Mouse (Mus musculus) stomach, embryonic 16.5 days (tissue): ENCODE measurements at regions not wholly inside any gene's neighbourhood (a gene's known extent, or its start where the extent isn't known, plus 50 kb on each side); places are given as distances from the start of the nearest gene placed in this dataset.

Experiments
- ATAC-seq: fragments of 200-750 bp; cut with Nextera tagmentation; 2 replicates; pipeline ENCODE4 v1.8.0; 2017; ENCODE audit warnings: moderate number of reproducible peaks, moderate TSS enrichment; ENCODE audit not compliant: insufficient read depth, low FRiP score
- H3K27ac ChIP-seq: fragments of 300-500 bp; sonication (generic); 2 replicates; pipeline ENCODE4 v1.5.1; 2014; ENCODE audit warnings: low read length
- H3K27me3 ChIP-seq: fragments of 300-500 bp; sonication (generic); 2 replicates; pipeline ENCODE4 v1.6.1; 2014; ENCODE audit warnings: low read length, control low read depth, mixed read lengths; ENCODE audit not compliant: control insufficient read depth, insufficient read depth
- H3K36me3 ChIP-seq: fragments of 300-500 bp; sonication (generic); 2 replicates; pipeline ENCODE4 v1.6.1; 2014; ENCODE audit warnings: low read length; ENCODE audit not compliant: control insufficient read depth, insufficient read depth
- H3K4me1 ChIP-seq: fragments of 300-500 bp; sonication (generic); 2 replicates; pipeline ENCODE4 v1.6.1; 2014; ENCODE audit warnings: low read length, control low read depth, mixed read lengths; ENCODE audit not compliant: control insufficient read depth, insufficient read depth
- H3K4me2 ChIP-seq: fragments of 300-500 bp; sonication (generic); 2 replicates; pipeline ENCODE4 v1.6.1; 2014; ENCODE audit warnings: low read depth, low read length, mixed read lengths
- H3K4me3 ChIP-seq: fragments of 300-500 bp; sonication (generic); replicated peaks from 2 replicates; pipeline ENCODE4 v1.5.1; 2014; ENCODE audit warnings: mild to moderate bottlenecking, low read length
- H3K9ac ChIP-seq: fragments of 300-500 bp; sonication (generic); 2 replicates; pipeline ENCODE4 v1.6.1; 2014; ENCODE audit warnings: low read length
- H3K9me3 ChIP-seq: fragments of 300-500 bp; sonication (generic); replicated peaks from 2 replicates; pipeline ENCODE4 v1.6.1; 2016; ENCODE audit warnings: low read length, control low read depth; ENCODE audit not compliant: control insufficient read depth
- WGBS: fragments of 180-500 bp; shearing (Covaris S2); extraction: QIAGEN DNeasy Blood & Tissue Kit; methylation state at CpG from one replicate; pipeline ENCODE4 v1.1.7; 2014; 5-methylcytosine and 5-hydroxymethylcytosine counted together

DNA sequence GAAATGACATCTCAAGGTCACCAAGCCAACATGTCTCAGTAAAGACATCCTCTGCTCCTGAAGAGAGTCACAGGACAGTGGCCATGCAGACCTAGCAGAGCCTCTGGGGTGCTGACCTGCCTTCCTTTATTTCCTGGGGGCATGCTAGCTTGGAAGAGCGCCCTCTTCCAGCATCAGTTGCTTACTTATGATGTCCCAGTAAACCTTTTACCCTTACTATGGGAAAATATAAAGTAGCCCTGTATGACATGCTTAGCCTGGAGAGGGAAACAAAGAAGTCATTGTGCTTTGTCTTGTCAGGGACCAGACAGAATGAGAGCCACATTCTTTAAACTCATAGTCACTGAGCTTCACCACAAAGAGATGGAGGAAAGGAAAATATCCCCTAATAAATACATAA lies 82.9 kb downstream of the Postn start:
- no peak overlapping the region for H3K4me3 ChIP-seq
- 48% methylated on average over 1 of the region's 1 CpGs for WGBS
- no peaks in the 10 kb centered on the region for H3K4me1 ChIP-seq
- no peak for ATAC-seq
- H3K27ac ChIP-seq, result no peak overlapping the region
- no peaks in the 10 kb centered on the region for H3K27me3 ChIP-seq
- no peak overlapping the region for H3K4me2 ChIP-seq
- H3K9me3 ChIP-seq, result no peaks in the 10 kb centered on the region
- H3K9ac ChIP-seq, result no peak overlapping the region
- H3K36me3 ChIP-seq, result no peaks in the 10 kb centered on the region

DNA sequence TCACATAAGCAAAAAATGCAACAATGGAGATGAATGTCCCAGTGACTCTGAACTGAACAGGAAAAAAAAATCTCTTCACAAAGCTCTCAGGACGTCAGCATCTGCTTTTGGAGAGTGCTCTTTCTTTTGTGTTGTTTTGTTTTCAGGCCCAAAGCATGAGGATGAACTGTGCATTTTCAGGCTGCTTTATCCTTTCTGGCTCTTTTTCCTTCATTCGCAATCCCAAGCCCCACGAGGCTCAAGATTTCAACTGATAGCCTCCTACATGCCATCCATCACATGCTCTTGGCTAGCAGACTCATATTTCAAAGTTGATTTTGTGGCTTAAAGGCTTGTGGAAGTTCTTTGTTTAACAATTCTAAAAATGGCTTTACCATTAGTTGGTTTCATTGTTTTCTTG lies 86.0 kb downstream of the Postn start:
- H3K9me3 ChIP-seq, result no peaks in the 10 kb centered on the region
- H3K36me3 ChIP-seq, result no peaks in the 10 kb centered on the region
- ATAC-seq, result no peak
- H3K27ac ChIP-seq, result no peak overlapping the region
- H3K4me2 ChIP-seq, result no peak overlapping the region
- H3K4me1 ChIP-seq, result no peaks in the 10 kb centered on the region
- no peak overlapping the region for H3K9ac ChIP-seq
- H3K4me3 ChIP-seq, result no peak overlapping the region
- WGBS, result 22% methylated on average over 3 of the region's 3 CpGs
- no peaks in the 10 kb centered on the region for H3K27me3 ChIP-seq

DNA sequence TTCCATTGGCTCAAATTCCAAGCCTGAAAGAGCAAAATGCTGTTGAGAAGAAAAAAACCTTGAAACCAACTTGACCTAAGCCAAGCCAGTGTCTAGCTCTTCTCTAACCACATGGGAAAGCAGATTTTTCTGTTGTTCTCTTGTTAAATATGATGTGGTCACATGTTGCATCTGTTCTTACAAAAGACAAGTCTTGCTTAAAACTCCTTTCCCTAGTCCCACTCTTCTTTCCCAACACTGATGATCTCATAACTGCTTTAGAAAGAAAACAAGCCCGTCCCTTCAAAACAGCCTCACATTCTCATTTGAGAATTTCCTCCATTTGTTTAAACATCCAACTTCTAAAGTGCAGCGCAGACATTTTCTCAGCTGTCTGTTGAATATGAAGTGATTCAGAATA lies 96.5 kb downstream of the Postn start:
- no peak overlapping the region for H3K4me3 ChIP-seq
- no peak overlapping the region for H3K4me2 ChIP-seq
- WGBS, result 70% methylated on average over 2 of the region's 2 CpGs
- H3K27ac ChIP-seq, result no peak overlapping the region
- no peaks in the 10 kb centered on the region for H3K36me3 ChIP-seq
- no peaks in the 10 kb centered on the region for H3K9me3 ChIP-seq
- no peaks in the 10 kb centered on the region for H3K27me3 ChIP-seq
- no peak overlapping the region for H3K9ac ChIP-seq
- ATAC-seq, result no peak
- H3K4me1 ChIP-seq, result no peaks in the 10 kb centered on the region

DNA sequence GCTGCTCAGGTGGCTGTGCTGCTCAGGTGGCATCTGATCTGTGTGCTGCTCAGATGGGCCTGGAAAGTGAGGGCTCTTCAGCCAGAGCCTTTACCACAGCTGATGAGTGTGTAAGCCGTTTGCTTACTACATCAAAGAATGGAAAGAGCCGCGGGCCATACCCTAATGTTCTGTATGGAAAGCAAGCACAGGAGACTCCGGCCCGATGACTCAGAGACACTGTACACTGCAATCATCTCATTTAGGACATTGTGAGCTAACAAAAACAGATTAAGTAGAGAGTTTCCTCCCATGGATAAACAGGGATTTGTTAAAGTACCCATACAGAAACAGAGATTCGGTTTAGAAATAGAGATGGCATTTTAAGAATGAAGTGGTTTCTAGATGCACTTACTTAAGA lies 100.5 kb downstream of the Postn start:
- no peak overlapping the region for H3K4me2 ChIP-seq
- WGBS, result 79% methylated on average over 6 of the region's 6 CpGs
- no peak for ATAC-seq
- H3K9me3 ChIP-seq, result no peaks in the 10 kb centered on the region
- no peaks in the 10 kb centered on the region for H3K4me1 ChIP-seq
- H3K27ac ChIP-seq, result no peak overlapping the region
- no peak overlapping the region for H3K9ac ChIP-seq
- H3K4me3 ChIP-seq, result no peak overlapping the region
- no peaks in the 10 kb centered on the region for H3K27me3 ChIP-seq
- no peaks in the 10 kb centered on the region for H3K36me3 ChIP-seq

DNA sequence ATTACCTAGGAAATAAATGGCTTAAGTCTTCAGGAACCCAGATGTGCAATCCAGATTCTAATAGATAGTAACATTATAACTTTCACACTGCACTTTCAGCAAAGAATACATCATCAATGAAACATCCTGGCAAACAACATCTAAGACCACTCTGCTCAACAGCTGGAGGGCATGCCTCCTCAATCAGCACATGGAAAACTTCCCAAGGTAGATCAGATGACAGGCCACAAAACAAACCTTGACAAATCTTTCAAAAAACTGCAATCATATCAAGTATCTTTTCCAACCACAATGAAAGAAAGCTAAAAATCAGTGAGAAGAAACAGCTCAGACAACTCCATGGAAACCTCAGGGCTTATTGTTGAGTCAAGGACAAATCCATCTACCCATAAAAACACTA lies 105.2 kb downstream of the Postn start:
- Histone ChIP-seq H3K27ac (no peak overlapping the region), H3K9me3 (no peaks in the 10 kb centered on the region), H3K4me1 (no peaks in the 10 kb centered on the region), H3K4me3 (no peak overlapping the region), H3K4me2 (no peak overlapping the region), H3K36me3 (no peaks in the 10 kb centered on the region), H3K9ac (no peak overlapping the region), H3K27me3 (no peaks in the 10 kb centered on the region)
- no peak for ATAC-seq

DNA sequence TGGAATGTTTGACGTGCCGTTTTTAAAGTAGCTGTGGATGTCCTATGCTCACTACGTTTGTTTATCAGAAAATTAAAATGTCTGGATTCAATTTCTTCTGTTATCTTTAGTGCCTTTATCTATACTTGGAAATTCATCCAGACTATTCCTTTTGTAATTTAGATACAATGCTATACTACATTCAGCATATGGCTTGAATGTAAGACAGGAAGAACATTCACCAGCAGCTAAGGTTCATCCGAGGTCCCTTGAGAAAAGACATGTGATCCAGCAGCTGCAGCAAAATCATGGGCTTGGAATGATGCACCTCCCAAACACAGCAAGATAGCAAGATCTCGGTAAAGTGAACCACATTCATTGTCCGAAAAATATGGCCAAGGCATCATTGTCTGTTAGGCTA lies 113.3 kb downstream of the Postn start:
- H3K27me3 ChIP-seq, result no peaks in the 10 kb centered on the region
- WGBS, result 67% methylated on average over 6 of the region's 6 CpGs
- H3K36me3 ChIP-seq, result no peaks in the 10 kb centered on the region
- H3K4me1 ChIP-seq, result no peaks in the 10 kb centered on the region
- no peak for ATAC-seq
- H3K9ac ChIP-seq, result no peak overlapping the region
- no peaks in the 10 kb centered on the region for H3K9me3 ChIP-seq
- H3K4me3 ChIP-seq, result no peak overlapping the region
- no peak overlapping the region for H3K4me2 ChIP-seq
- no peak overlapping the region for H3K27ac ChIP-seq

DNA sequence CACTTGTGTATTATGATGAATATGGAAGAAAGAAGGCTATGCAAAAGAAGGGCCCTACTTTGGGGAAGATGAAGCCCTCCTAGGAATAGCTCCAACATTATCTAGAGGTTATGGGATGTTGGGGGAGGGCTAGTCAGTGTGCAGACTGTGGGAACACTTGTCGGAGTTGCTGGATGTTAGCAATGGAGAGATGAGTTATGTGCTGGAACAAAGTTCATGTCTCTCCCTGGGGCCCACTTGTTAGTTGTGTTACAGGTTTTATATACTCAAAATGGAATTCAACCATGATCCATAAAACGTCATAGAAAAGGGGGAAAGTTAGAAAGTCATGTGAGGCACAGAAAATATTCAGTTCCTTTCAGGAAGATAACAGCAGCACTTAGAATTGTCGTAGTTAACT lies 115.0 kb downstream of the Postn start:
- no peaks in the 10 kb centered on the region for H3K4me1 ChIP-seq
- H3K27me3 ChIP-seq, result no peaks in the 10 kb centered on the region
- no peaks in the 10 kb centered on the region for H3K9me3 ChIP-seq
- H3K9ac ChIP-seq, result no peak overlapping the region
- H3K27ac ChIP-seq, result no peak overlapping the region
- no peaks in the 10 kb centered on the region for H3K36me3 ChIP-seq
- H3K4me3 ChIP-seq, result no peak overlapping the region
- ATAC-seq, result no peak
- no peak overlapping the region for H3K4me2 ChIP-seq
- WGBS, result 68% methylated on average over 3 of the region's 3 CpGs

DNA sequence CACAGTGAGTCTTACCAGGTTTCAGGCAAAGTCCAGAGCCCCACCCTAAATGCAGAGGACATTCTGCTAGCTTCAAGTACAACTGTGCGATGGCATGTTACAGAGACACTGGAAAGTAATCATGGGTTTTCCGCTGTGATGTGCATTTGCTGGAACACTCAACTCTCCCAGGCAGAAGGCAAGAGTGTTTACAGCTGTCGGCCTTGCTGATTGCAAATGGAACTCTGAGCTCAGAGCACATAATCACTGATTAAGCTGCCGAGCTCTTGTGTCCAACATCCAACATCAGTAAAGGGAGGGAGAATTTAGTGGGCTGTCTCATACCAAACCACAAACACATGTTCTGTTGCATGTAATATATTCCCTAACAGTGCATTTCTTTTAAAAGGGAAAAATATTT lies 117.1 kb downstream of the Postn start:
- no peak overlapping the region for H3K4me2 ChIP-seq
- H3K4me3 ChIP-seq, result no peak overlapping the region
- no peaks in the 10 kb centered on the region for H3K9me3 ChIP-seq
- no peak overlapping the region for H3K9ac ChIP-seq
- no peaks in the 10 kb centered on the region for H3K4me1 ChIP-seq
- no peaks in the 10 kb centered on the region for H3K27me3 ChIP-seq
- peak; percentile 60; the same call in 1 of the 2 replicates for ATAC-seq
- no peaks in the 10 kb centered on the region for H3K36me3 ChIP-seq
- peak overlapping the region; percentile 35; the same call in 1 of the 2 replicates for H3K27ac ChIP-seq
- WGBS, result 39% methylated on average over 4 of the region's 4 CpGs

DNA sequence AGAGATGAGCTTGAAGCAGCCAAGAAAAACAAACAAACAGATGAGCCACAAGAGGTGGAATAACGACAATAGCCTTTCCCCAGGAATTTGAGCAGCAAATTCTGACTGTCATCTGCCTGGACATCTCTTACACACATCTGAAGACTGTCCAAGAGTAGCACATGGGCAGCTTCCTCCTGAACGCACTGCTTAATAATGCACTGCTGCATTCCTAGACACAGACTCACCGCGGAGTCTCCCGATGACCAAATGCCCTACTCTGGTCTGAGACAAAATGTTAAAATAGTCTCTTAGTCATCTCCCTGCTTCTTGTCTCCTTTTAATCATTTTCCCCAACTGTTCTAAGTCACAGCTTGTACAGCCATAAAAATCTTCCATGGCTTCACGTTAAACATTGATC lies 119.3 kb downstream of the Postn start:
- Histone ChIP-seq H3K27ac (no peak overlapping the region), H3K9ac (no peak overlapping the region), H3K4me3 (no peak overlapping the region), H3K9me3 (no peaks in the 10 kb centered on the region), H3K4me1 (no peaks in the 10 kb centered on the region), H3K4me2 (no peak overlapping the region), H3K36me3 (no peaks in the 10 kb centered on the region), H3K27me3 (no peaks in the 10 kb centered on the region)
- 72% methylated on average over 6 of the region's 6 CpGs for WGBS
- ATAC-seq, result no peak

DNA sequence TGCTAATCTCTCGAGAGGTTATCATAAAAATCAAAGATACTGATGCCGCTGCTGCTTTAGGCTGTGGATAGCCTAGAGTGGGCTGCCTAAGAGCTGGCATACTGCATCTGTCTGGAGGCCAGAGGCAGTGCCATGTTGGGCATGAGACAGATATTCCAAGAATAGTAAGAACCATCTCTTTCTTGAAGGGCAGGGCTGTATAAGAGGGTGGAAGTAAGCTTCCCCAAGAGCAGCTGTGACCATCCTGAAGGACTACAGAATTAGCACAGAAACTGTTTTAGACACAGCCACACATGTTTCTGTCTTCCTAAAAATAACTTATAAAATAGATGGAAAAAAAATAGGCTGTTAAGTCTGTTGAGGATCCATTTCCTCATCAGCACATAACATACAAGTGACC lies 126.4 kb downstream of the Postn start:
- no peaks in the 10 kb centered on the region for H3K4me1 ChIP-seq
- no peaks in the 10 kb centered on the region for H3K9me3 ChIP-seq
- H3K4me3 ChIP-seq, result no peak overlapping the region
- H3K9ac ChIP-seq, result no peak overlapping the region
- WGBS, result 93% methylated on average over 2 of the region's 2 CpGs
- H3K27me3 ChIP-seq, result no peaks in the 10 kb centered on the region
- no peak overlapping the region for H3K4me2 ChIP-seq
- ATAC-seq, result no peak
- H3K36me3 ChIP-seq, result no peaks in the 10 kb centered on the region
- no peak overlapping the region for H3K27ac ChIP-seq
